Mouse (Mus musculus): ENCODE measurements at regions not wholly inside any gene's neighbourhood (a gene's known extent, or its start where the extent isn't known, plus 50 kb on each side); places are given as distances from the start of the nearest gene placed in this dataset.

DNA sequence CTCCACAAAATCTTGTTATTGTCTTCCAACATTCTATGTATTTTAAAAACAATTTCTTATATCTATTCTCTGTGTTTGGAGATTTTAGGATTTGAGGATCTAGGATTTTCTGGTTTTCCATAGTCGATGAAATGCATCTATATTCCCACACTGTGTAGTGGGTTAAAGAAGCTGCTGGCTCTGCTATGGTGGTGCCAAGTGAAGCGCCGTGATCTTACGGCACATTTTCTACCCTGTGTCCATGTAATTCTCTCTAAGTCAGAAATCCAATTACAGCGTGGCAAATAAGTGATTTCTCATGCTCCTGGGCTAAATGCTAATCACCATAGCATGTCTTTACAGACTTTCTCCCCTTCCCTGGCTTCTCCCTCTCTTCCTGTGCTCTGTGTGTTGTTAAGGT is 92.1 kb upstream of the Mettl25 start:
- Histone ChIP-seq H3K36me3 (no peaks in the 10 kb centered on the region), H3K27me3 (replicated peaks) (no peaks in the 10 kb centered on the region), H3K4me3 (no peak overlapping the region), H3K4me2 (replicated peaks) (no peak overlapping the region), H3K4me1 (no peaks in the 10 kb centered on the region), H3K27ac (no peak overlapping the region), H3K9ac (no peak overlapping the region), H3K9me3 (no peaks in the 10 kb centered on the region)
- no peak for ATAC-seq (ENCODE audit: low FRiP score, low read depth)
- 85% methylated on average over 5 of the region's 5 CpGs for WGBS

DNA sequence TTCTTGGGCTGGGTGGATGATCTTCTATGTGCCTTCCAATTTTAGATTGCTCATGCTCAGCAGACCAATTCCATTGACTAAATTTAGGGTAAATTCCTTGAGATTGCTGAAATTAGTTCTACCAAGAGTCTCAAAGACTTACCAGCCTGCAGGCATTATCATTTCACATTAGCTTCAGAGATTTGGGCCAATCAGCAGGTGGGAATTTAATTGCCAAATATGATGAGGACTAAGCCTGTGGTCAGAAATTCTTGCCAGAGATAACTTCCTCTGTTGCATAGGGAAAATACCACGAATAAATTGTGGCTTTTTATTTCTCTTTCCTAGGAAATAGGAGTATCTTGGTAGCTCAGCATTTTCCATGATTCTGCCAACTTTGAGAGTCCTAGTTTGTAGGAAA is 91.6 kb upstream of the Mettl25 start:
- no peak for ATAC-seq (ENCODE audit: low FRiP score, low read depth)
- Histone ChIP-seq H3K4me2 (replicated peaks) (no peak overlapping the region), H3K36me3 (no peaks in the 10 kb centered on the region), H3K27me3 (replicated peaks) (no peaks in the 10 kb centered on the region), H3K9me3 (no peaks in the 10 kb centered on the region), H3K4me3 (no peak overlapping the region), H3K27ac (no peak overlapping the region), H3K9ac (no peak overlapping the region), H3K4me1 (no peaks in the 10 kb centered on the region)
- 64% methylated on average over 1 of the region's 1 CpGs for WGBS

DNA sequence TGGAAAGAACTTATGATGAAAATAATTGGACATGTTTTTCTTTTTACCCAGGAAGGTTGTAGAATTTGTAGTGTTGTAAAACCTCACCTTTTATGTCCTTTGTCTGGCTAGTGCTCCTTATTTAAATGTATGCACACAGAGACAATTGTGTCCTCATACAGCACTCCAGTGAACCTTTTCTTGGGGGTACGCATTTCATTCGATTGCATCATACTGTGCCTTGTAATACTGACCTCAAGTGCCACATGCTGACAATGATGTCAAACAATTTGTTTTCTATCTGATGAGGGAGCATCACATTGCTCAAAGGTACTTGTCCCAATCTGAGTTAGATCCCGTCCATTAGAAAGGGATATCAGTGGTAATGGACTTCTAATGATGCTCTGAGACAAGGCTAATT is 86.4 kb upstream of the Mettl25 start:
- Histone ChIP-seq H3K36me3 (no peaks in the 10 kb centered on the region), H3K4me3 (no peak overlapping the region), H3K27me3 (replicated peaks) (no peaks in the 10 kb centered on the region), H3K9ac (no peak overlapping the region), H3K27ac (no peak overlapping the region), H3K9me3 (no peaks in the 10 kb centered on the region), H3K4me2 (replicated peaks) (no peak overlapping the region), H3K4me1 (no peaks in the 10 kb centered on the region)
- 79% methylated on average over 3 of the region's 3 CpGs for WGBS
- ATAC-seq (ENCODE audit: low FRiP score, low read depth), result no peak

DNA sequence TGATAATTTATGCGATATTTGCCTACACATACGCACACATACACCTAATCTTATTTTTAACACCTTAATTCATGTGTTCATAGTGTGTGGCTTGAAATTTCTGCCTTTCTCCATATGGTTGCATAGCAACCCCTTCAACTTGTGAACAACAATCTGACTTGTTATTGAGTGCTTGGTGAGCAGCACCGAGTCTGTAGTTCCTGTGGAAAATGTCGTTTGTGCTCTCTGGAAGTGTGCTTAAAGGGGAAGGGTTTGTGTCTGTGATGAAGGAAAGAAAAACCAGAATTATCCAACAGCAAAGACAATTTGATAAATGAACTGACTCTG is 85.7 kb upstream of the Mettl25 start:
- Histone ChIP-seq H3K4me2 (replicated peaks) (no peak overlapping the region), H3K4me1 (no peaks in the 10 kb centered on the region), H3K9me3 (no peaks in the 10 kb centered on the region), H3K4me3 (no peak overlapping the region), H3K36me3 (no peaks in the 10 kb centered on the region), H3K27me3 (replicated peaks) (no peaks in the 10 kb centered on the region), H3K27ac (no peak overlapping the region), H3K9ac (no peak overlapping the region)
- peak; percentile 65; the same call in 1 of the 2 replicates for ATAC-seq (ENCODE audit: low FRiP score, low read depth)
- 55% methylated on average over 4 of the region's 4 CpGs for WGBS

DNA sequence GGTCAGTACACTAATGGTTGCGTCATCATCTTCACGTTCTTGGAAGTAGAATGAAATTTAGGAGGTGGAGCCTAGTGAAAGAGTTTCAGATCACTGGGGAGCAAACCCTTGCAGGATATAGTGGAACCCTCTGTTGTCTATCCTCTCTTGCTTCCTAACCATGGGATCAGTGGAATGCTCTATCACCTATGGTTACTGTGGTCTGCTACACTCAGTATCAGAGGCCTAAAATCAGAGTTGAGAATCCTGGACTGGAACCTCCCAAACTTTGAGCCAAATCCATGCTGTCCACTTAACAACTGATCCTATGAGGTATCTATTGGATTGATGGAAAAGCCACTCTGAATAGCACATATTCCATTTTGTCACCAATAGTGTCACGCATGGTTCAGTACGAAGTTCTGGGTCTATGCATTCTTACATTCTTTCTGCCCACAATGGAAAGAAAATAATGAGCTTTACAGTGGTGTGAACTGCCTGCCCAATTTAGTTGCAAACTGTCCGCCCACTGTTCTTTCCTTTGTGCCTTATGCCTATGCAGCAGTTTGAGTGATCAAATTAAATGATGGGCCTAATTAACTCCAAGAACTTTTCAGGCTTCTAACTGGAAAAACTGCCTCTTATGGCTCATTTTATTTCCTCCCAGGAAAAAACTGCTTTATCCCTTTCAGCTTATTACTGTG is 85.2 kb upstream of the Mettl25 start:
- Histone ChIP-seq H3K4me1 (no peaks in the 10 kb centered on the region), H3K9ac (no peak overlapping the region), H3K4me2 (replicated peaks) (no peak overlapping the region), H3K27ac (no peak overlapping the region), H3K27me3 (replicated peaks) (no peaks in the 10 kb centered on the region), H3K9me3 (no peaks in the 10 kb centered on the region), H3K4me3 (no peak overlapping the region), H3K36me3 (no peaks in the 10 kb centered on the region)
- ATAC-seq (ENCODE audit: low FRiP score, low read depth), result peak; percentile 68
- WGBS, result 74% methylated on average over 5 of the region's 5 CpGs

DNA sequence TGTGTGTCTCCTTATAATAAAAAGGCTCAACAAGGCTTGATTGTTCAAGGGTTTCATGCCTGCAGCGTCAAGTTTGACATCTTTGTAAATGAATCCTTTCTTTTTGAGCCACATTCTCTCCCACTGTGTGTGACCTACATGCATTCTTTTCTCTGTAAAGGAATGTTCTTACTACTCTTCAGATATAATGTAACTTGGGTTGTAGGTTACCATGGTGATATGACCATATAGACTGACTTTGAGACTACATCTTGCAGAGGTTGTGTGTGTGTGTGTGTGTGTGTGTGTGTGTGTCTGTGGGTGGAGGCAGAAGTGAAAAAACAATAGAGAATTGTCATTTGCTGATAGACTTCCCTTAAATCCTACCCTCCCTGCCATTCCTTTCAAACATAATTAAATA is 58.5 kb upstream of the Mettl25 start:
- no peaks in the 10 kb centered on the region for H3K36me3 ChIP-seq
- no peaks in the 10 kb centered on the region for H3K27me3 ChIP-seq (replicated peaks)
- no peak for ATAC-seq (ENCODE audit: low FRiP score, low read depth)
- H3K4me1 ChIP-seq, result no peaks in the 10 kb centered on the region
- H3K4me3 ChIP-seq, result no peak overlapping the region
- 29% methylated on average over 1 of the region's 1 CpGs for WGBS
- no peak overlapping the region for H3K9ac ChIP-seq
- H3K9me3 ChIP-seq, result no peaks in the 10 kb centered on the region
- H3K4me2 ChIP-seq (replicated peaks), result no peak overlapping the region
- H3K27ac ChIP-seq, result no peak overlapping the region

DNA sequence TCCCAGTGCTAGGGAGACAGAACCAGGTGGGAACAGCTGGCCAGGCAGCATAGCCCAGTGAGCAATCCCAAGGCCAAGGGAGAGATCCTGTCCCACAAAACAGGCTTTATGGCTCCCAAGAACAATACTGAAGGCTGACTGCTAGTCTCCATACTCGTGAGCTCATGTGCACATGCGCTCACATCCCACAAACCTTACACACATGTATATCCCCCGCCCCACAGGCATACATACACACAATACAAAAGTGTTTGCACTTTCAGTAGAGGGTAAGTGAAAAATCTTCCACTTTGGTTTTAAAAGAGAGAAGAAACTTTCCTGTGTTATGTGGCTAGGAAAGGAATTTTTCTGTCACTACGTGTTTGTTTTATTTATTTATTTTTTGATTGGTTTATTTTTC is 58.0 kb upstream of the Mettl25 start:
- Histone ChIP-seq H3K4me2 (replicated peaks) (no peak overlapping the region), H3K9ac (no peak overlapping the region), H3K27me3 (replicated peaks) (no peaks in the 10 kb centered on the region), H3K9me3 (no peaks in the 10 kb centered on the region), H3K27ac (no peak overlapping the region), H3K4me3 (no peak overlapping the region), H3K4me1 (no peaks in the 10 kb centered on the region), H3K36me3 (no peaks in the 10 kb centered on the region)
- no peak for ATAC-seq (ENCODE audit: low FRiP score, low read depth)
- 70% methylated on average over 4 of the region's 4 CpGs for WGBS

Measured in neural tube, embryonic 12.5 days (tissue).